Mouse (Mus musculus) embryonic fibroblast, embryonic 13.5 days (primary cell): ENCODE measurements around the gene Hadh.

ENCODE experiments used
- CTCF ChIP-seq: IDR thresholded peaks from 2 replicates; pipeline ENCODE4 v1.5.1; 2011; ENCODE audit warnings: mild to moderate bottlenecking, control low read depth, low read length, moderate library complexity, borderline replicate concordance; ENCODE audit not compliant: insufficient read depth
- POLR2A ChIP-seq: IDR thresholded peaks from 2 replicates; pipeline ENCODE4 v1.6.1; 2011; ENCODE audit warnings: low read depth, mild to moderate bottlenecking, control low read depth, low read length, moderate library complexity

DNA sequence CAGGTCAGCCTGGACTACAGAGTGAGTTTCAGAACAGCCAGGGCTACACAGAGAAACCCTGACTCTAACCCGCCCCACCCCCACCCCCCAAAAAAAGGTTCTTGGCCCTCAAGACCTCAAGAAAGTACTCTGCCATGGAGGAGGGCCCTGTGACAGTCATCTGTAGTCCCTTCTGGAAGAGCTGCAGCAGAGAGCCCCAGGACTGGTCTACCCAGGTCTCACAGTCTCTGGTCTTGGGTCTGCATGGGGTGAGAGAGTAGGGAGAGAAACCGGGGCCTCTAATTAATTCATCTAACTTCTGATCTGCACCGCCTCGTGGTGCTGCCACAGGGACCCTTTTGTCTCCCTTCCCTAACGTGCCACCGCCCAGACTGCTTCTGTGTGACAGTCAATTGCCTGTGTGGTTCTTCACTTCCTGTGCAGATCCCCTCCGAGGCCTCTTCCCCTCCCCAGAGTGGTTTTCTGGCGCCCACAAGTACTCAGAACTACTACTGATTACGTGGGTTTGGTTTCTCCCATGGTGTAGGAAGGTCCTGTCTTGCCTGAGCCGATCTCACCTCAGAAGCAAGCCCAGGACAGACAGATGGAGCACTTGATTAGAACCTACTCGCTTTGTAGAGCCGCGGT is 63.5 kb downstream of the Hadh start:
- TF ChIP-seq POLR2A, result no peak
- no peak for TF ChIP-seq CTCF
